Mouse (Mus musculus): Measurements from ENCODE around the gene Prkcq. TPM values are rescaled to one million over a fixed set of nuclear protein-coding genes. Genes with fewer than 3 reads are reported as not detected.
A peak's percentile ranks its signal among the peaks of the same experiment; 100 is the strongest.

Prkcq gene
- polyA plus RNA-seq, 1 experiment from 2014 or later: 1.8 TPM

DNA sequence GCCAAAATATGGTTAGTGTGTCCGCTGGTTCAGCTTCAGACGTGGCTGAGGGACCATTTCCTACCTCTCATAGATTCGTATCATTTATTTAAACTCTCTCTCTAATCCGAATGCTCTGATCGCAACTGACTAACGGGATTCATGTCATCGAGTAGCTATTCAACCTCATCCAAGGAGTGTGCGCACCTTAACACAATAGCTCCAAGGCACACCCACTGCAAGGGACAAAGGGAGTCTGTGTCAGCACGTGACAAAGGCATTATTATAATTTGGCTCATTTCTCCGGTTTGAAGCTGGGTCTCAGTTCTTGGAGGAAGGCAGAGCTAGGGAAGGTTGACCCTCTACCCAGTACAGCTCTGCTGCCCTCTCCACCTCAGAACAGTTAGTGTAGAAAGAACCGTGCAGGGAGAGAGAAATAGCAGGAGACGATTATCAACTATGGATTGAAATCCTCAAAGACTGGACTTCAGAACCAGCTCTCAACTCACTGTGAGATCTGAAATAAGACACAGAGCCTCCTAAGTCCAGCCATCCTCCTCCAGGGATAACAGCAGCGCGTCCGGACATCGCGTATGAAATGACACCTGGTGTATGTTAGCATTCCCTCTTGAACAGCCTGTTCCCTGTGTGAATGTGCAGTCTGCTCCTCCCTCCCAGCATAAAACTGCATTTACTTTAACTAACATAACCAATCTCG lies 116.1 kb downstream of the Prkcq start:
- no peak overlapping the region for H3K4me3 ChIP-seq (ENCODE audit: low read depth, low read length)
- no peak overlapping the region for H3K9ac ChIP-seq
- H3K9me3 ChIP-seq (ENCODE audit: low read depth, low read length): no peaks in the 10 kb centered on the region
- H3K27ac ChIP-seq (ENCODE audit: low read depth): no peak overlapping the region
- no peaks in the 10 kb centered on the region for H3K27me3 ChIP-seq (ENCODE audit: insufficient read depth, low read length)
- WGBS: 73% methylated on average over 18 of the region's 18 CpGs
- no peak for TF ChIP-seq CTCF (IDR thresholded peaks at IDR 0.05; ENCODE audit: low read depth)
- ATAC-seq (ENCODE audit: insufficient read depth): peak; percentile 78
- H3K36me3 ChIP-seq (ENCODE audit: insufficient read depth): no peaks in the 10 kb centered on the region
- H3K4me1 ChIP-seq (ENCODE audit: insufficient read depth): no peaks in the 10 kb centered on the region
- no peak for DNase-seq
- peak overlapping the region; percentile 30 for H3K4me2 ChIP-seq

- ATAC-seq (ENCODE audit: insufficient read depth) (peak; percentile 85), DNase-seq (peak; percentile 92)
- Histone ChIP-seq H3K9me3 (ENCODE audit: low read depth, low read length) (no peaks in the 10 kb centered on the region), H3K36me3 (ENCODE audit: insufficient read depth) (no peaks in the 10 kb centered on the region), H3K4me1 (ENCODE audit: insufficient read depth) (no peaks in the 10 kb centered on the region), H3K4me2 (peak overlapping the region; percentile 30), H3K9ac (no peak overlapping the region), H3K4me3 (ENCODE audit: low read depth, low read length) (no peak overlapping the region), H3K27me3 (ENCODE audit: insufficient read depth, low read length) (no peaks in the 10 kb centered on the region), H3K27ac (ENCODE audit: low read depth) (no peak overlapping the region)
- TF ChIP-seq CTCF (IDR thresholded peaks at IDR 0.05; ENCODE audit: low read depth): peak; percentile 98
- WGBS: 5% methylated on average over 7 of the region's 7 CpGs
Observed at GRCm38 (mm10) chr2:11288531-11288846, 116.6 kb downstream of the Prkcq start.

DNA sequence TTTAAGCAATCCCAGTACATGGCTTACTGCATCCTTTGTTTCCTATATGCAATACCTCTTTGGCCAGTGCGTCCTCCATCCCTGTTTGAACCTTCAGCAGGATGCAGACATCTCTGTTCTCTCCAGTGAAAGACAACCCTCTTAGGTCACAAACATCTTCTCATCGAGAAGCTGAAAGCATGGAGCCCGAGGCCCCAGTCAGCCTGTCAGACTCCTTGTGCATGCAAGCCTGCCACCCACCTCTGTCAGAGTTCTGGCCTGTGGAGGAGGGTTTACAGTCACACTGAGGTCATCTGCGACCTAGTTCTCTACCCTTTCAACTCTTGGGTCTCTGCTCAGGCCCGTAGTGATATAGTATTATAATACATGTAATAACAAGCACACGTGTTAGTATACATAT lies 119.0 kb downstream of the Prkcq start:
- Histone ChIP-seq H3K27ac (ENCODE audit: low read depth) (no peak overlapping the region), H3K9ac (no peak overlapping the region), H3K9me3 (ENCODE audit: low read depth, low read length) (no peaks in the 10 kb centered on the region), H3K27me3 (ENCODE audit: insufficient read depth, low read length) (no peaks in the 10 kb centered on the region), H3K4me2 (no peak overlapping the region), H3K4me3 (ENCODE audit: low read depth, low read length) (no peak overlapping the region), H3K36me3 (ENCODE audit: insufficient read depth) (no peaks in the 10 kb centered on the region), H3K4me1 (ENCODE audit: insufficient read depth) (peaks cover 4% of the 10 kb centered on the region)
- ATAC-seq (ENCODE audit: insufficient read depth) (no peak), DNase-seq (no peak)
- no peak for TF ChIP-seq CTCF (IDR thresholded peaks at IDR 0.05; ENCODE audit: low read depth)
- 87% methylated on average over 6 of the region's 6 CpGs for WGBS

- H3K4me3 ChIP-seq (ENCODE audit: low read depth, low read length): no peak overlapping the region
- no peak for DNase-seq
- no peak for TF ChIP-seq CTCF (IDR thresholded peaks at IDR 0.05; ENCODE audit: low read depth)
- H3K27ac ChIP-seq (ENCODE audit: low read depth): no peak overlapping the region
- no peak overlapping the region for H3K9ac ChIP-seq
- H3K36me3 ChIP-seq (ENCODE audit: insufficient read depth): no peaks in the 10 kb centered on the region
- ATAC-seq (ENCODE audit: insufficient read depth): no peak
- 62% methylated on average over 9 of the region's 9 CpGs for WGBS
- H3K4me2 ChIP-seq: no peak overlapping the region
- H3K4me1 ChIP-seq (ENCODE audit: insufficient read depth): peaks cover 4% of the 10 kb centered on the region
- H3K27me3 ChIP-seq (ENCODE audit: insufficient read depth, low read length): no peaks in the 10 kb centered on the region
- no peaks in the 10 kb centered on the region for H3K9me3 ChIP-seq (ENCODE audit: low read depth, low read length)
Observed at GRCm38 (mm10) chr2:11291570-11292405, 119.9 kb downstream of the Prkcq start.

- Histone ChIP-seq H3K36me3 (ENCODE audit: insufficient read depth) (no peaks in the 10 kb centered on the region), H3K9me3 (ENCODE audit: low read depth, low read length) (no peaks in the 10 kb centered on the region), H3K27me3 (ENCODE audit: insufficient read depth, low read length) (no peaks in the 10 kb centered on the region), H3K9ac (no peak overlapping the region), H3K27ac (ENCODE audit: low read depth) (no peak overlapping the region), H3K4me1 (ENCODE audit: insufficient read depth) (peaks cover 4% of the 10 kb centered on the region), H3K4me2 (no peak overlapping the region), H3K4me3 (ENCODE audit: low read depth, low read length) (no peak overlapping the region)
- no peak for ATAC-seq (ENCODE audit: insufficient read depth)
- no peak for TF ChIP-seq CTCF (IDR thresholded peaks at IDR 0.05; ENCODE audit: low read depth)
- no peak for DNase-seq
- 78% methylated on average over 13 of the region's 13 CpGs for WGBS
Observed at GRCm38 (mm10) chr2:11293144-11293543, 121.2 kb downstream of the Prkcq start.

GRCm38 (mm10) chr2:11294643-11295191 lies 122.8 kb downstream of the Prkcq start:
- no peaks in the 10 kb centered on the region for H3K9me3 ChIP-seq (ENCODE audit: low read depth, low read length)
- H3K4me2 ChIP-seq: no peak overlapping the region
- TF ChIP-seq CTCF (IDR thresholded peaks at IDR 0.05; ENCODE audit: low read depth): no peak
- no peaks in the 10 kb centered on the region for H3K36me3 ChIP-seq (ENCODE audit: insufficient read depth)
- H3K27ac ChIP-seq (ENCODE audit: low read depth): no peak overlapping the region
- DNase-seq: peak; percentile 73
- ATAC-seq (ENCODE audit: insufficient read depth): peak; percentile 78; the same call in 1 of the 2 replicates
- H3K27me3 ChIP-seq (ENCODE audit: insufficient read depth, low read length): no peaks in the 10 kb centered on the region
- 20% methylated on average over 5 of the region's 5 CpGs for WGBS
- H3K4me3 ChIP-seq (ENCODE audit: low read depth, low read length): no peak overlapping the region
- peaks cover 4% of the 10 kb centered on the region for H3K4me1 ChIP-seq (ENCODE audit: insufficient read depth)
- no peak overlapping the region for H3K9ac ChIP-seq

- ATAC-seq (ENCODE audit: insufficient read depth) (no peak), DNase-seq (no peak)
- TF ChIP-seq CTCF (IDR thresholded peaks at IDR 0.05; ENCODE audit: low read depth): no peak
- Histone ChIP-seq H3K4me1 (ENCODE audit: insufficient read depth) (peaks cover 4% of the 10 kb centered on the region), H3K36me3 (ENCODE audit: insufficient read depth) (no peaks in the 10 kb centered on the region), H3K4me3 (ENCODE audit: low read depth, low read length) (no peak overlapping the region), H3K27me3 (ENCODE audit: insufficient read depth, low read length) (no peaks in the 10 kb centered on the region), H3K9ac (no peak overlapping the region), H3K27ac (ENCODE audit: low read depth) (no peak overlapping the region), H3K9me3 (ENCODE audit: low read depth, low read length) (no peaks in the 10 kb centered on the region), H3K4me2 (no peak overlapping the region)
- 80% methylated on average over 7 of the region's 7 CpGs for whole genome bisulfite sequencing
Observed at GRCm38 (mm10) chr2:11298811-11299210, 126.9 kb downstream of the Prkcq start.

Measured in lung, embryonic 14.5 days (tissue).